Mouse (Mus musculus) embryonic fibroblast, embryonic 13.5 days (primary cell): ENCODE measurements around the gene Rprm.

ENCODE experiments used
- CTCF ChIP-seq: IDR thresholded peaks from 2 replicates; pipeline ENCODE4 v1.5.1; 2011; ENCODE audit warnings: mild to moderate bottlenecking, control low read depth, low read length, moderate library complexity, borderline replicate concordance; ENCODE audit not compliant: insufficient read depth
- POLR2A ChIP-seq: IDR thresholded peaks from 2 replicates; pipeline ENCODE4 v1.6.1; 2011; ENCODE audit warnings: low read depth, mild to moderate bottlenecking, control low read depth, low read length, moderate library complexity

DNA sequence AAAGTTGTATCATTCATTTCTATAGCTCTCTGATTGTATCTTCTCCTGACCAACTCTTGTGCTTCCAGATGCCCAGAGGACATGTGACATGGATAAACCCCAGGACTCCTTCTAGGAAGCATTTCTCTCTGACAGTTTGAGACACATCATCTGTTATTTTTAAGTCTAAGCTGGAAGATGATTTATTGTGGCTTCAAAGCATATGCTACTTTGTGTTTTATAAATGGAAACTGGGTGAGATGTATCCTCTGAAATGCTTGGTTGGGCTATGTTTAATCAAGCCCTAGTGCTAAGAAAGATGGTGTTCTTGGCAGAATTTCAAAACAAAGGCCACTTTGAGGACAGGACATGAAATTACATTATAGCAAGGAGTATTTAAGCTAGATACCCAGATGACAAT lies 24.3 kb downstream of the Rprm start:
- no peak for TF ChIP-seq CTCF
- no peak for TF ChIP-seq POLR2A
